Mouse (Mus musculus) inflammation-experienced regulatory T-cells, adult 16 weeks (primary cell): ENCODE measurements around the gene Exoc8. TPM values are rescaled to one million over a fixed set of nuclear protein-coding genes. Genes with fewer than 3 reads are reported as not detected.

ENCODE experiments used
- polyA plus RNA-seq: library from polyadenylated mRNA; unstranded; fragments of 100-300 nt; shearing (Covaris generic); gene quantifications from one replicate; pipeline ENCODE4 v1.2.1, GENCODE M21; 2017

The Exoc8 gene
- polyA plus RNA-seq = 3.0 TPM

DNA sequence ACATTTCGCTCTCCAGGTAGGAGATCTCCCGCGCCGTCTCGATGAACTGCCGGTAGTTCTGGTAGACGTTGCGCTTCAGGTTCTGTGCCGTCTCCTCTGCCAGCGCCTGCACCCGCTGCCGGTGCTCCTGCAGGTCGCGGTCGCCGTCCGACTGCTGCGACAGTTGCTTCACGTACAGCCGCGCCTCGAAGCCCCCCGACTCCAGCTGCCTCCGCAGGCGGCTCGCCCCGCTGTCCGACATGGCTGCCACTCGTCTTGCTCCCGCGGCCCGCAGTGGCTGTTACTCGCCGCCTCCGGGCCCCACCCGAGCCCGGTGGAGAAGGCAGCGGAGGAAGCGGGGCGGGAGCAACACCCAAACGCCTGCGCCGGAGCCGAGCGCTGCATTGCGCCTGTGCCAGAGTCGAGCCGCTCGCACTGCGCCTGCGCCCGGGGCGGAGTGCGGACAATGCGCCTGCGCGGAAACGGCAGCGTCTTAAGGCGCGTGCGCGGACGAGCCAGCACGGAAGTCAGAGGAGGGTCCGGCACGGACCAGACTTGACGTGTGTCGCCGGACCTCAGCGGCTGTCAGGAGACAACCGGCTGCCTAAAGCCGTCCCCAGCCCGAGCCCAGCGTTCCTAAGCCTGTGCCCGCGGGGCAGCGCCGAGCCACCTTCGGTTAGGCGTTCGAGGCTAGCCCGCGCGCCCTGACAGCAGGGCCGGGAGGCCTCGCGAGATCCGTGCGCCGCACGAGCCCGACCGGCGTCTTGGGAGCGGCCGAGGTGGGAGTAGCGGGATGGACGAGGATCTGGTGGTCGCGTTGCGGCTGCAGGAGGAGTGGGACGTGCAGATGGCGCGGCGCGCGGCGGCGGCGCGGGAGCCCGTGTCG is at the start of gene Exoc8, which contains the start of gene Sprtn:
Gene Exoc8, minus strand, starts transcription at position 320 of the 865 bp plus-strand sequence.
Gene Sprtn, plus strand, starts transcription at position 501 of the 865 bp plus-strand sequence.

DNA sequence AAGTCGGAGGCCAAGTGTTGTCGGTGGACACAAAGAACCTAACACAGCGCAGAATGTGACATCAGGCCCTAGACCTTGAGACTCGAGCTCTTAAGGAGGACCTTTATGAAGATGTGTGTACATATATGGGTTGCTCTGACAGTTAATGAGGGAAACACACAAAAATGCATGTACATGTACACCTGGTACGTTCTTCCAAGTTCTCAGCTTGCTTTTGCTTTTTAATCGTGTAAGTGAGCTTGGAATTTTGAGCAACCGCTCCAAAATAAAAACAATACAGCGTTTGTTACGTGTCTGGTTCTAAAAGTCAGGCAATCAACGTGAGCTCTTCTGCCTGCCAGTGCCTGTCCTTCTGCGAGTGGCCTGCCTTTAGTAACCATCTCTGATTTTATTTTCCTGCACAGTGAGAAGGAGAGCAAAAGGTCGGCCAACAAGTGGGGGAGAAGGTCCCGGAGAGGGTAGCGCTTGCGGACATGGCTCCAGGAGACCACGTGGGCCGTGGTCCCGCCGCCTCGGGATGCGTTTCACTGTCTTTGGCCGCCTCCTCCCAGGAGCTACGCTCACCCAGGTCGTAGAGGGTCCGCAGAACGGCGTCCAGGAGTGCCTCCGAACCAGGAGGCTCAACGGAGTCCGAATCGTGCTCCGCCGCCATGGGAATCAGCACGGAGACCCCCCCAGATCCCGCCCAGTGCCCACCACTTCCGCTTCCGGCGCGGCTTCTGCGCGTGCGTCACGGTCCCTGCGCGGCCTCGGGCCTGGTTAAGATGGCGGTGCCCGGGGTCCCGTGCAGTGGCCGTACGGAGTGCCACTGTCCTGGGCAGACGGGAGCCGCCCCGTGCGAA is 35.0 kb downstream of the Exoc8 start, which contains the start of the genes Gnpat and 2810004N23Rik:
Gene Gnpat, plus strand, starts transcription at position 713 of the 842 bp plus-strand sequence.
Gene 2810004N23Rik, minus strand, starts transcription at position 800 of the 842 bp plus-strand sequence.

Other genes with a start within 250 kb of the Exoc8 start
- 1.6 TPM for gene 2310022B05Rik, start 234.3 kb downstream of the Exoc8 start, polyA plus RNA-seq
- 39.2 TPM for gene Ttc13, start 175.7 kb downstream of the Exoc8 start, polyA plus RNA-seq
- 27.6 TPM for gene Arv1, start 175.6 kb downstream of the Exoc8 start, polyA plus RNA-seq
- gene Fam89a, start 145.9 kb downstream of the Exoc8 start, polyA plus RNA-seq = 1.1 TPM
- not detected for gene Trim67, start 104.6 kb downstream of the Exoc8 start, polyA plus RNA-seq
- 127 TPM for gene Gnpat, start 34.7 kb downstream of the Exoc8 start, polyA plus RNA-seq
- gene 2810004N23Rik, start 34.6 kb downstream of the Exoc8 start, polyA plus RNA-seq = 33.6 TPM
- gene Sprtn, start 181 bp upstream of the Exoc8 start, polyA plus RNA-seq = 3.5 TPM
- gene Egln1, start 51.6 kb upstream of the Exoc8 start, polyA plus RNA-seq = 4.5 TPM
- 68.8 TPM for gene Tsnax, start 115.3 kb upstream of the Exoc8 start, polyA plus RNA-seq
- 0.48 TPM for gene Disc1, start 156.5 kb upstream of the Exoc8 start, polyA plus RNA-seq